In genomic region chr8:61500914-61501313, GRCm38 (mm10) we compare ENCODE assay signal across 28 mouse cellular contexts. TPM values are rescaled to one million over a fixed set of nuclear protein-coding genes. Genes with fewer than 3 reads are reported as not detected.
DNase-seq lines count a peak whose midpoint lies in the region; ATAC-seq and TF ChIP-seq lines count a peak whose summit lies in the region.
"Had no signal": no experiment of that assay in that cellular context is flagged by ENCODE, and none has a peak within 500 bp of the region (broad histone marks: within the 10 kb centered on the region; RNA-seq: fewer than 3 reads in every experiment).

No protein-coding gene starts in this region.

- no peak for TF ChIP-seq CTCF in forebrain, postnatal 0 days (IDR thresholded peaks at IDR 0.05; ENCODE audit: low read depth)
- no peak for TF ChIP-seq CTCF in brain, embryonic 14.5 days (IDR thresholded peaks at IDR 0.05; ENCODE audit: borderline replicate concordance, extremely low read depth, insufficient read depth, insufficient read length)

- ATAC-seq in forebrain, postnatal 0 days, result peak; percentile 66; the same call in 1 of the 2 replicates
- 0 out of 2 replicates have a peak, but pooled peaks have one; percentile 18 for ATAC-seq in liver, embryonic 15.5 days (ENCODE audit: insufficient read depth)
- no peak for ATAC-seq in liver, embryonic 12.5 days
- ATAC-seq: activated CD4-positive, CD25-positive, alpha-beta regulatory T cell, adult 4 months; CD4-positive, CD25-positive, alpha-beta regulatory T cell, adult 4 months; forebrain, embryonic 14.5 days; hindbrain, postnatal 0 days; inflammation-experienced regulatory T-cells, adult 6 months had no signal

- H3K4me3 ChIP-seq in forebrain, postnatal 0 days (ENCODE audit: low read depth, low read length), result no peak overlapping the region
- no peak overlapping the region for H3K4me3 ChIP-seq in forebrain, embryonic 10.5 days
- H3K4me3 ChIP-seq in liver, embryonic 15.5 days (replicated peaks), result no peak overlapping the region
- H3K4me3 ChIP-seq in liver, embryonic 12.5 days, result no peak overlapping the region
- H3K4me3 ChIP-seq: embryonic facial prominence, embryonic 15.5 days; heart, adult 2 months; heart, embryonic 10.5 days; heart, embryonic 13.5 days had no signal

- H3K36me3 ChIP-seq in forebrain, postnatal 0 days (ENCODE audit: insufficient read depth), result 0 out of 2 replicates have a peak, but pooled peaks cover 5% of the 10 kb centered on the region
- peaks cover 26% of the 10 kb centered on the region for H3K36me3 ChIP-seq in forebrain, embryonic 10.5 days (replicated peaks)
- H3K36me3 ChIP-seq in liver, embryonic 15.5 days (replicated peaks), result no peaks in the 10 kb centered on the region; the same call in 1 of the 2 replicates
- H3K36me3 ChIP-seq in liver, embryonic 12.5 days, result peaks cover 15% of the 10 kb centered on the region

- H3K4me1 ChIP-seq in forebrain, postnatal 0 days (ENCODE audit: insufficient read depth), result no peaks in the 10 kb centered on the region
- no peaks in the 10 kb centered on the region for H3K4me1 ChIP-seq in forebrain, embryonic 10.5 days
- no peaks in the 10 kb centered on the region for H3K4me1 ChIP-seq in liver, embryonic 15.5 days (replicated peaks)
- no peaks in the 10 kb centered on the region for H3K4me1 ChIP-seq in liver, embryonic 12.5 days
- H3K4me1 ChIP-seq: embryonic facial prominence, embryonic 15.5 days; heart, embryonic 10.5 days; heart, embryonic 13.5 days had no signal

- H3K27ac ChIP-seq in forebrain, postnatal 0 days (ENCODE audit: low read depth, low read length), result no peak overlapping the region
- no peak overlapping the region for H3K27ac ChIP-seq in forebrain, embryonic 10.5 days
- H3K27ac ChIP-seq in liver, embryonic 15.5 days (replicated peaks), result no peak overlapping the region
- H3K27ac ChIP-seq in liver, embryonic 12.5 days, result no peak overlapping the region
- H3K27ac ChIP-seq: embryonic facial prominence, embryonic 15.5 days; heart, adult 2 months; heart, embryonic 10.5 days; heart, embryonic 13.5 days; hindbrain, embryonic 14.5 days; hindbrain, postnatal 0 days had no signal

- H3K4me2 ChIP-seq in forebrain, postnatal 0 days (ENCODE audit: low read depth), result no peak overlapping the region
- H3K4me2 ChIP-seq in liver, embryonic 15.5 days, result no peak overlapping the region
- no peak overlapping the region for H3K4me2 ChIP-seq in liver, embryonic 12.5 days
- H3K4me2 ChIP-seq: embryonic facial prominence, embryonic 15.5 days; heart, embryonic 13.5 days; hindbrain, embryonic 14.5 days had no signal

- no peaks in the 10 kb centered on the region for H3K9me3 ChIP-seq in forebrain, postnatal 0 days (ENCODE audit: low read length)
- no peaks in the 10 kb centered on the region for H3K9me3 ChIP-seq in forebrain, embryonic 10.5 days
- H3K9me3 ChIP-seq in liver, embryonic 15.5 days (replicated peaks), result no peaks in the 10 kb centered on the region
- H3K9me3 ChIP-seq in liver, embryonic 12.5 days (replicated peaks), result no peaks in the 10 kb centered on the region
- H3K9me3 ChIP-seq: embryonic facial prominence, embryonic 15.5 days; heart, embryonic 10.5 days; heart, embryonic 13.5 days had no signal

- peak; percentile 23 for DNase-seq in forebrain, postnatal 0 days
- no peak for DNase-seq in forebrain, embryonic 10.5 days (ENCODE audit: extremely low spot score, low spot score)
- peak; percentile 51 for DNase-seq in NIH3T3 (ENCODE audit: low read depth)
- DNase-seq in brain, embryonic 14.5 days (ENCODE audit: low read depth), result peak; percentile 29
- no peak for DNase-seq in thymus, postnatal 10 days (ENCODE audit: low spot score in 2 of 2)
- no peak for DNase-seq in cerebellum, adult 11 months
- DNase-seq: adrenal gland, adult 8-10 months; adrenal gland, postnatal 25 days; cerebellum, adult 8-10 months; cerebellum, postnatal 10 days; cerebellum, postnatal 36 days; embryo, embryonic 11 days; gastrocnemius, postnatal 10 days; gastrocnemius, postnatal 36 days; heart, adult 2 months; heart, postnatal 14 days; heart, postnatal 4 days had no signal

- WGBS in forebrain, postnatal 0 days, result 56% methylated on average over 3 of the region's 3 CpGs
- WGBS in forebrain, embryonic 10.5 days, result 82% methylated on average over 3 of the region's 3 CpGs
- WGBS in liver, embryonic 15.5 days (ENCODE audit: insufficient replicate concordance), result 45% methylated on average over 3 of the region's 3 CpGs
- WGBS in liver, embryonic 12.5 days (ENCODE audit: insufficient replicate concordance), result 57% methylated on average over 3 of the region's 3 CpGs

- H3K9ac ChIP-seq in forebrain, postnatal 0 days, result no peak overlapping the region
- no peak overlapping the region for H3K9ac ChIP-seq in liver, embryonic 15.5 days
- H3K9ac ChIP-seq in liver, embryonic 12.5 days, result no peak overlapping the region
- H3K9ac ChIP-seq: embryonic facial prominence, embryonic 15.5 days; heart, embryonic 13.5 days; hindbrain, embryonic 14.5 days had no signal

- no peak for TF ChIP-seq POLR2A in brain, embryonic 14.5 days (IDR thresholded peaks at IDR 0.05; ENCODE audit: borderline replicate concordance, extremely low read depth, insufficient read depth, insufficient read length, poor library complexity, severe bottlenecking)

- H3K27me3 ChIP-seq in forebrain, postnatal 0 days (ENCODE audit: insufficient read depth, low read length), result no peaks in the 10 kb centered on the region
- H3K27me3 ChIP-seq in forebrain, embryonic 10.5 days (ENCODE audit: poor library complexity, severe bottlenecking), result no peaks in the 10 kb centered on the region
- no peaks in the 10 kb centered on the region for H3K27me3 ChIP-seq in liver, embryonic 15.5 days
- H3K27me3 ChIP-seq in liver, embryonic 12.5 days (replicated peaks), result no peaks in the 10 kb centered on the region
- H3K27me3 ChIP-seq: embryonic facial prominence, embryonic 15.5 days; heart, embryonic 13.5 days had no signal

RNA-seq across cellular contexts. Expression of gene Cbr4, which starts 13.4 kb away (rescaled TPM):
- total RNA-seq in forebrain, postnatal 0 days (2014; rRNA removed), result 8.3 and 12.2 TPM in 2 replicates
- polyA plus RNA-seq in forebrain, postnatal 0 days (2015; fragmentation: Nextera tagmentation; extraction: Ambion mirVana), result 23.0 and 28.9 TPM in 2 replicates
- polyA plus RNA-seq in forebrain, embryonic 10.5 days (2016; fragmentation: Nextera tagmentation; extraction: Ambion mirVana), result 30.2 and 32.4 TPM in 2 replicates
- 19.5 and 20.1 TPM in 2 replicates for polyA plus RNA-seq in liver, embryonic 15.5 days (2015; fragmentation: Nextera tagmentation; extraction: Ambion mirVana)
- polyA plus RNA-seq in liver, embryonic 12.5 days (2016; fragmentation: Nextera tagmentation; extraction: Ambion mirVana), result 19.6 and 21.8 TPM in 2 replicates
- polyA plus RNA-seq in brain, embryonic 14.5 days (2012; rRNA removed), result 10.2 and 11.7 TPM in 2 replicates

Comparison
In these comparisons a context has a peak if more than half of its experiments do, and no peak if none do; other contexts are left out.
1. DNase-seq: peak in forebrain, postnatal 0 days (single experiment), NIH3T3 (single experiment) and brain, embryonic 14.5 days (single experiment); none in forebrain, embryonic 10.5 days (single experiment), thymus, postnatal 10 days (0 of 2) and cerebellum, adult 11 months (single experiment).